Mouse (Mus musculus): Measurements from ENCODE around the gene Tnni1. TPM values are rescaled to one million over a fixed set of nuclear protein-coding genes. Genes with fewer than 3 reads are reported as not detected.

Gene Tnni1
- polyA plus RNA-seq (2015; fragmentation: Nextera tagmentation; extraction: Ambion mirVana), result 36.1 and 56.2 TPM in 2 replicates

- 0 out of 2 replicates have a peak within 1 kb of the TSS, but pooled peaks have one; percentile 6 for H3K4me3 ChIP-seq (replicated peaks)
- H3K27ac ChIP-seq, result peak within 1 kb of the TSS; percentile 90
- no peaks in the 10 kb centered on the region for H3K36me3 ChIP-seq
- WGBS, result 7% methylated on average over 22 of the region's 22 CpGs
- H3K4me1 ChIP-seq, result peaks cover 60% of the 10 kb centered on the region
- no peaks in the 10 kb centered on the region for H3K27me3 ChIP-seq
- peak within 1 kb of the TSS; percentile 43 for H3K4me2 ChIP-seq
- no peaks in the 10 kb centered on the region for H3K9me3 ChIP-seq (replicated peaks)
- ATAC-seq (replicated peaks; ENCODE audit: low FRiP score), result peak; percentile 85
- H3K9ac ChIP-seq, result peak within 1 kb of the TSS; percentile 24; the same call in 1 of the 2 replicates
These were observed at the start of gene Tnni1 for GRCm38 (mm10) chr1:135778780-135779535. Gene Tnni1, plus strand, starts transcription at chr1:135779434.

- H3K4me2 ChIP-seq, result peak overlapping the region; percentile 77
- H3K9ac ChIP-seq, result peak overlapping the region; percentile 72
- no peak for ATAC-seq (replicated peaks; ENCODE audit: low FRiP score)
- no peaks in the 10 kb centered on the region for H3K36me3 ChIP-seq
- H3K27ac ChIP-seq, result peak overlapping the region; percentile 93
- peak overlapping the region; percentile 67 for H3K4me3 ChIP-seq (replicated peaks)
- H3K9me3 ChIP-seq (replicated peaks), result no peaks in the 10 kb centered on the region
- H3K27me3 ChIP-seq, result no peaks in the 10 kb centered on the region
- WGBS, result 11% methylated on average over 4 of the region's 4 CpGs
- peaks cover 63% of the 10 kb centered on the region for H3K4me1 ChIP-seq
These were observed 49.4 kb upstream of the Tnni1 start for GRCm38 (mm10) chr1:135729821-135730220.

GRCm38 (mm10) chr1:135730296-135730695 lies 48.9 kb upstream of the Tnni1 start:
- no peaks in the 10 kb centered on the region for H3K9me3 ChIP-seq (replicated peaks)
- no peak for ATAC-seq (replicated peaks; ENCODE audit: low FRiP score)
- H3K27ac ChIP-seq, result peak overlapping the region; percentile 93
- H3K4me2 ChIP-seq, result peak overlapping the region; percentile 77
- no peaks in the 10 kb centered on the region for H3K36me3 ChIP-seq
- H3K4me1 ChIP-seq, result peaks cover 67% of the 10 kb centered on the region
- H3K27me3 ChIP-seq, result no peaks in the 10 kb centered on the region
- peak overlapping the region; percentile 67 for H3K4me3 ChIP-seq (replicated peaks)
- WGBS, result 36% methylated on average over 3 of the region's 3 CpGs
- H3K9ac ChIP-seq, result peak overlapping the region; percentile 72; the same call in 1 of the 2 replicates

DNA sequence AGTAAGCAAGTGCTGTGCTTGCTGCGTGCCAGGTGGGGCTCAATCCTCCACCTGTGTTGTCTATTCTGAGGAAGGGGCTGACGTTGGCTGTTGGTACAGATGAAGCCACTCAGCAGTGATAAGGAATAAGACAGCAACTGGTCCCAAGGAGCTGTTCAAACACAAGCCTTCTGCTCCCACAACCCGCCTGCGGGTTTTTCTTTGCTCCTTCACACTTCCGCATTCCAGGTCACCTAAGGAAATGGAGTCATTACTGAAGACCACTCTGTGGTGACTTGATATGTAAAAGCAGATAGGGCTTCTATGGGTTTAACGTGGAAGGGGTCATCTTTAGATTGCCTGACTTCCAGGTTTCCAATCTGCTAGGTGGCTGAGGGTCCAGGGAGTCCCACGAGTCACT lies 47.8 kb upstream of the Tnni1 start:
- H3K9ac ChIP-seq, result no peak overlapping the region
- H3K27me3 ChIP-seq, result no peaks in the 10 kb centered on the region
- 0 out of 2 replicates have a peak, but pooled peaks cover 3% of the 10 kb centered on the region for H3K36me3 ChIP-seq
- peak overlapping the region; percentile 77 for H3K4me2 ChIP-seq
- no peak for ATAC-seq (replicated peaks; ENCODE audit: low FRiP score)
- H3K4me1 ChIP-seq, result peaks cover 78% of the 10 kb centered on the region
- H3K9me3 ChIP-seq (replicated peaks), result no peaks in the 10 kb centered on the region
- peak overlapping the region; percentile 67; the same call in 1 of the 2 replicates for H3K4me3 ChIP-seq (replicated peaks)
- 57% methylated on average over 7 of the region's 7 CpGs for WGBS
- H3K27ac ChIP-seq, result peak overlapping the region; percentile 93

DNA sequence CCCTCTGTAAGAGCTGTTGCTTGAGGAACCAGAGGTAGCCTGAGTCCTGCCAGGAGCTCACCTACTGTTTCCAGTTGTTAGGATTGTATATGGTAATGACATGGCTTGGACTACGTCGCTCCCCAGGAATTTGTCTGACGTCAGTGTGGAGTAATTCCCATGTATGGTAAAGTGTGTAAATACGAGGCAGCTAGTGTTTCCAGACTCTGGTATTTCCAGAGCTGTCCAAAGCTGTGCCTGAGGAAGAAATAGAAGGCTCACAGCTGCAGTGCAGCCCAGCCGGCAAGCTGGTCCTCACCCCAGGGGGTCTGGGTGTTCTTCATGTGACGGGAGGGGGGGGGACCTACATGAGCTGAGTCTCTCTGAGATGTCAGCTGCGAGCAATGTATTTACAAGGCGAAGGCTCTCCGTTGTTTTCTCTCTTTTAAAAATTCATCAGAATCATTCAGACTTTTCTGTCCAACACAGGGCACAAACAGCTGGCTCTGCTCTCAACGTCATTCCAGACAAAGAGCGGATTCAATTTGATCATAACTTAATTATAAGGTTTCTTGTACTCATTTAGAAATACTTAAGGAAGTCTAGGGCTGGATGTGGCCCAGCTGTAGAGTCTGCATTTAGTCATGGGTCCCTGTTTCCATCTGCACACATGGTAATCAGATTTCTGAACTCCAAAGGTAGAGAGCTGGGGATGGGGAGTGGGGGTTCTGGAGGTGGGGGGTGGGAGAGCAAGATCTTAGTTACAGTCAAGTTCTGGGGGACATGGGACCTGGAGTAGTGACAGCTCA lies 47.1 kb upstream of the Tnni1 start:
- Histone ChIP-seq H3K4me3 (replicated peaks) (peak overlapping the region; percentile 67; the same call in 1 of the 2 replicates), H3K27me3 (no peaks in the 10 kb centered on the region), H3K9ac (no peak overlapping the region), H3K4me2 (peak overlapping the region; percentile 77), H3K9me3 (replicated peaks) (no peaks in the 10 kb centered on the region), H3K4me1 (peaks cover 78% of the 10 kb centered on the region), H3K36me3 (0 out of 2 replicates have a peak, but pooled peaks cover 4% of the 10 kb centered on the region), H3K27ac (peak overlapping the region; percentile 93)
- 23% methylated on average over 11 of the region's 11 CpGs for WGBS
- peak; percentile 62 for ATAC-seq (replicated peaks; ENCODE audit: low FRiP score)

DNA sequence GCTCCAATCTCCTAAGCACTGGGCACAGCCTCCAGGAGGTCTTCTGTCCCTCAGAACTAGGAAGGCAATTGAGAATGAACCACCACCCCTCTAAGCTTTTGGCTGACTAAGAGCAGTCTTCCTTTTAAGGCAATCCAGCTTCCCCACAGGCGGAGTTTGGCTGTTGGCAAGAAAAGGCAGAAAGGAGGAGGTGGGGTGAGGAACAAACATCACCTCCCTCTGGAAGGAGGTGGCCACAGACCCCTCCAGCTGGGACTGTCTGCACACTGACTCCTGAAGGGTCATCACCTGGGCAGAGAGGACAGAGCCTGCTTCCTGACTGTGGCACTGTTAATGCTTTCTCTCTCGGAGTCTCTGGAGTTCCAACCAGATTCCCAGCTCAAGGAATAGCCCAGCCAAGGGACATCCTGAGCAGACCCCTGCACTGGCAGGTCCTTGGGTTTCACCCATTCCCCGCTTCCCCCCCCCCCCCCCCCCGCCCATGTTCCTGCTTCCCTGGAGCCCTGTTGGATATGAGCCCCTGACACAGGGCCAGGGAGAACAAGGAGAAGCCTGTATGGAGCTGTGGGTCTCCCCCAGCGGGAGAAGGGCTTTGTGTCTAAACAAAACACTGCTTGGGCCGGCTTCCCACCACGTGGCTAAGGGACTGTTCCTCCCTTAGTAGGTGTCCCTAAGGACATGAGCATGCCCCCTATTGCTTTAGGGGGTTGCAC lies 44.9 kb upstream of the Tnni1 start:
- Histone ChIP-seq H3K9ac (no peak overlapping the region), H3K27ac (peak overlapping the region; percentile 93), H3K27me3 (no peaks in the 10 kb centered on the region), H3K9me3 (replicated peaks) (no peaks in the 10 kb centered on the region), H3K4me1 (peaks cover 84% of the 10 kb centered on the region), H3K36me3 (0 out of 2 replicates have a peak, but pooled peaks cover 4% of the 10 kb centered on the region), H3K4me2 (peak overlapping the region; percentile 21; the same call in 1 of the 2 replicates), H3K4me3 (replicated peaks) (no peak overlapping the region)
- ATAC-seq (replicated peaks; ENCODE audit: low FRiP score), result no peak
- WGBS, result 38% methylated on average over 6 of the region's 7 CpGs

DNA sequence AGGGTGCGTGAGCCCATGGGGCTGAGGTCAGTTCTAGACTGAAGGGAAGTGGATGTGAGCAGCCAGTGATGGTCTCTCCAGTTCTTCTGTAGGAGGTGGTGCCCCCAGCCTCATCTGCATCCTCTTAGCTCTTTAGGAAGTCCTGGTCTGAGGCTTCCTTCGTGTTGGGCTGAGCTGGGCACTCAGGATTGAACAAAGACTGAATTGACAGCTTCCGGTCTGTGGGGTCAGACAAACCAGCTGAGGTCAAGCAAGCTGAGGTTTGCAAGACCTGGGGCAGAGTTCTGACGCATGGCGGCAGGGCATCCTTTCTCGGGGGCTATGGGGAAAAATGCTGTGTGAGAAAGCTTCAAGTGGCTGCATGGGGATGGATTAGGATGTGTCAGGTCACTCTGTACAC lies 43.8 kb upstream of the Tnni1 start:
- ATAC-seq (replicated peaks; ENCODE audit: low FRiP score), result no peak
- Histone ChIP-seq H3K4me2 (no peak overlapping the region), H3K4me1 (peaks cover 84% of the 10 kb centered on the region), H3K9ac (no peak overlapping the region), H3K9me3 (replicated peaks) (no peaks in the 10 kb centered on the region), H3K27ac (peak overlapping the region; percentile 93; the same call in 1 of the 2 replicates), H3K36me3 (0 out of 2 replicates have a peak, but pooled peaks cover 4% of the 10 kb centered on the region), H3K4me3 (replicated peaks) (no peak overlapping the region), H3K27me3 (no peaks in the 10 kb centered on the region)
- WGBS, result 46% methylated on average over 6 of the region's 6 CpGs

DNA sequence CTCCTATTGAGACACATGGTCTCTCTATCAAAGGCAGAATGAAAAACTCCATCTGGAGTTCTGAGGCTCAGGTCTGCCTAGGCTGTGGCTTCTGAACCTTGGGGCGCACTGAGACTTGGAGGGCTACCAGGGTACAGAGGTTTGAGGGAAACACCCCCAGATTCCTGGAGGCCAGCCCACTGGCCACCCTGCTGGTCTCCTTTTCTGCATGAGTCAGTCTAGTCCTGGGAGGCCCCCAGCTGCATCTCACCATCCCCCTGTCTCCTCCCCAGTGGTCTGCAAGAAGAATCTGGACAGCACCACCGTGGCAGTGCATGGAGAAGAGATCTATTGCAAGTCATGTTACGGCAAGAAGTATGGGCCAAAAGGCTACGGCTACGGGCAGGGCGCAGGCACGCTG lies 34.2 kb upstream of the Tnni1 start:
- H3K9ac ChIP-seq, result no peak overlapping the region
- H3K4me3 ChIP-seq (replicated peaks), result no peak overlapping the region
- 0 out of 2 replicates have a peak, but pooled peaks have one; percentile 14 for ATAC-seq (replicated peaks; ENCODE audit: low FRiP score)
- H3K36me3 ChIP-seq, result peaks cover 46% of the 10 kb centered on the region
- H3K4me2 ChIP-seq, result no peak overlapping the region
- 68% methylated on average over 7 of the region's 7 CpGs for WGBS
- no peaks in the 10 kb centered on the region for H3K9me3 ChIP-seq (replicated peaks)
- 0 out of 2 replicates have a peak overlapping the region, but pooled peaks have one; percentile 13 for H3K27ac ChIP-seq
- H3K4me1 ChIP-seq, result peaks cover 40% of the 10 kb centered on the region
- no peaks in the 10 kb centered on the region for H3K27me3 ChIP-seq

GRCm38 (mm10) chr1:135746248-135746647 lies 33.0 kb upstream of the Tnni1 start:
- Histone ChIP-seq H3K27me3 (no peaks in the 10 kb centered on the region), H3K4me2 (no peak overlapping the region), H3K9ac (no peak overlapping the region), H3K9me3 (replicated peaks) (no peaks in the 10 kb centered on the region), H3K4me1 (peaks cover 28% of the 10 kb centered on the region), H3K27ac (no peak overlapping the region), H3K36me3 (peaks cover 59% of the 10 kb centered on the region), H3K4me3 (replicated peaks) (no peak overlapping the region)
- 62% methylated on average over 4 of the region's 4 CpGs for WGBS
- no peak for ATAC-seq (replicated peaks; ENCODE audit: low FRiP score)

GRCm38 (mm10) chr1:135752737-135753348 lies 26.4 kb upstream of the Tnni1 start:
- WGBS, result 13% methylated on average over 10 of the region's 10 CpGs
- no peaks in the 10 kb centered on the region for H3K27me3 ChIP-seq
- H3K4me1 ChIP-seq, result 0 out of 2 replicates have a peak, but pooled peaks cover 4% of the 10 kb centered on the region
- H3K27ac ChIP-seq, result no peak overlapping the region
- no peaks in the 10 kb centered on the region for H3K9me3 ChIP-seq (replicated peaks)
- no peak overlapping the region for H3K4me2 ChIP-seq
- H3K9ac ChIP-seq, result no peak overlapping the region
- ATAC-seq (replicated peaks; ENCODE audit: low FRiP score), result peak; percentile 98
- H3K4me3 ChIP-seq (replicated peaks), result no peak overlapping the region
- H3K36me3 ChIP-seq, result peaks cover 41% of the 10 kb centered on the region

- peaks cover 19% of the 10 kb centered on the region for H3K36me3 ChIP-seq
- H3K4me1 ChIP-seq, result peaks cover 9% of the 10 kb centered on the region; the same call in 1 of the 2 replicates
- no peak overlapping the region for H3K27ac ChIP-seq
- WGBS, result 53% methylated on average over 9 of the region's 9 CpGs
- no peaks in the 10 kb centered on the region for H3K9me3 ChIP-seq (replicated peaks)
- no peak overlapping the region for H3K4me3 ChIP-seq (replicated peaks)
- no peak for ATAC-seq (replicated peaks; ENCODE audit: low FRiP score)
- no peaks in the 10 kb centered on the region for H3K27me3 ChIP-seq
- no peak overlapping the region for H3K9ac ChIP-seq
- H3K4me2 ChIP-seq, result no peak overlapping the region
These were observed 23.9 kb upstream of the Tnni1 start for GRCm38 (mm10) chr1:135755287-135755686.

All from kidney, embryonic 15.5 days (tissue).